Mouse (Mus musculus): ENCODE data around the gene Tmc6.

DNA sequence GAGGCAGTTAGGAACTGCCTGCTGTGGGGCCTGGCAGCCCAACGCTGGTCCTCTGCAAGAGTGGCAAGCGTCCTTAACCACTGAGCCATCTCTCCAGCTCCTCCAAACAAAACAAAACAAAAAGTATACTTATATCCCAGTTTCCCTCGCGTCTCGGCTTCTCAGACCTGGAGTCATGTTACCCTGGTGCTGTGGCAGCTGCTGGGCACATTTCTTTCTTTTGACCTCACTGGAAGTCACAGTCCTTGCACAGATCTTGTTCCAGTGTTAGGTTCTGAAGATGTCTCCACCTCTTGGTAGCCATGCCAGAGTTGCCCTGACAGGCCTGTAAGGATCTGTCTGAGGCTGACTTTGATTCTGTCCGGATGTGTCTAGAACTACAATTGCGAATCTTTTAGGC, 19.7 kb upstream of the Tmc6 start:
- TF ChIP-seq CTCF (IDR thresholded peaks at IDR 0.05; ENCODE audit: borderline replicate concordance, insufficient read depth, low read depth, low read length) (no peak), POLR2A (IDR thresholded peaks at IDR 0.05; ENCODE audit: borderline replicate concordance, insufficient read depth, low read length) (no peak)
